In genomic region chr13:101931882-101932281, GRCm38 (mm10) we compare ENCODE assay signal across 26 mouse cellular contexts.
DNase-seq lines count a peak whose midpoint lies in the region; ATAC-seq lines count a peak whose summit lies in the region.
"Had no signal": no experiment of that assay in that cellular context is flagged by ENCODE, and none has a peak within 500 bp of the region (broad histone marks: within the 10 kb centered on the region; RNA-seq: fewer than 3 reads in every experiment).

No protein-coding gene starts in this region.

- no peak overlapping the region for H3K4me3 ChIP-seq in heart, embryonic 11.5 days (ENCODE audit: low read depth, low read length)
- H3K4me3 ChIP-seq: forebrain, embryonic 10.5 days; forebrain, embryonic 13.5 days; heart, embryonic 13.5 days had no signal

- no peak for ATAC-seq in heart, embryonic 11.5 days (replicated peaks; ENCODE audit: insufficient number of reproducible peaks, low FRiP score, low TSS enrichment)
- ATAC-seq in common myeloid progenitor, adult 5-6 weeks (replicated peaks; ENCODE audit: low read depth, poor library complexity, severe bottlenecking): peak; percentile 94
- ATAC-seq in megakaryocyte progenitor cell, adult 5-6 weeks (replicated peaks; ENCODE audit: poor library complexity): peak; percentile 94
- ATAC-seq: activated CD4-positive, CD25-positive, alpha-beta regulatory T cell, adult 4 months; CD4-positive, CD25-positive, alpha-beta regulatory T cell, adult 4 months; forebrain, embryonic 13.5 days; forebrain, embryonic 16.5 days; hindbrain, postnatal 0 days; inflammation-experienced regulatory T-cells, adult 6 months had no signal

- peak; percentile 74 for DNase-seq in heart, adult 11 months
- no peak for DNase-seq in Muller cell, postnatal 12 days (ENCODE audit: inconsistent ontology term)
- no peak for DNase-seq in layer of hippocampus, adult 9-11 months
- no peak for DNase-seq in thymus, adult 18-20 months
- DNase-seq: adrenal gland, postnatal 14 days; cerebellum, adult 11 months; cerebellum, adult 8-10 months; cerebellum, postnatal 10 days; cerebellum, postnatal 36 days; gastrocnemius, postnatal 10 days; gastrocnemius, postnatal 36 days; heart, adult 18-20 months; heart, postnatal 14 days; heart, postnatal 4 days had no signal

- H3K27ac ChIP-seq in heart, embryonic 11.5 days (ENCODE audit: low read depth, low read length): no peak overlapping the region
- H3K27ac ChIP-seq: forebrain, embryonic 10.5 days; forebrain, embryonic 13.5 days; heart, embryonic 13.5 days; hindbrain, embryonic 14.5 days; hindbrain, postnatal 0 days had no signal

- H3K9ac ChIP-seq in heart, embryonic 11.5 days (ENCODE audit: low read depth, low read length): no peak overlapping the region
- H3K9ac ChIP-seq: forebrain, embryonic 13.5 days; heart, embryonic 13.5 days; hindbrain, embryonic 14.5 days had no signal

- H3K36me3 ChIP-seq in heart, embryonic 11.5 days (ENCODE audit: control insufficient read depth, insufficient read depth, low read length): no peaks in the 10 kb centered on the region
- H3K36me3 ChIP-seq: forebrain, embryonic 10.5 days; heart, embryonic 13.5 days had no signal

- no peak overlapping the region for H3K4me2 ChIP-seq in heart, embryonic 11.5 days
- H3K4me2 ChIP-seq: forebrain, embryonic 13.5 days; heart, embryonic 13.5 days; hindbrain, embryonic 14.5 days had no signal

- 0 out of 2 replicates have a peak, but pooled peaks cover 2% of the 10 kb centered on the region for H3K4me1 ChIP-seq in heart, embryonic 11.5 days (ENCODE audit: control insufficient read depth, insufficient read depth, low read length)
- H3K4me1 ChIP-seq: forebrain, embryonic 13.5 days had no signal

- H3K9me3 ChIP-seq in heart, embryonic 11.5 days (replicated peaks; ENCODE audit: control insufficient read depth, low read length): no peaks in the 10 kb centered on the region
- H3K9me3 ChIP-seq: forebrain, embryonic 10.5 days; forebrain, embryonic 13.5 days; heart, embryonic 13.5 days had no signal

- WGBS in heart, embryonic 11.5 days (ENCODE audit: insufficient replicate concordance): 57% methylated on average over 1 of the region's 1 CpGs

- no peaks in the 10 kb centered on the region for H3K27me3 ChIP-seq in heart, embryonic 11.5 days (ENCODE audit: control insufficient read depth, insufficient read depth, low read length)
- H3K27me3 ChIP-seq: forebrain, embryonic 13.5 days; heart, embryonic 13.5 days had no signal
